Mouse (Mus musculus) ES-Bruce4 (cell line): ENCODE data around the gene Shb. TPM values are rescaled to one million over a fixed set of nuclear protein-coding genes. Genes with fewer than 3 reads are reported as not detected.

Experiments
- H3K27ac ChIP-seq: 2 replicates; pipeline ENCODE4 v1.5.1; 2012; ENCODE audit warnings: low read length, inconsistent platforms; ENCODE audit not compliant: insufficient read depth
- H3K27me3 ChIP-seq: 2 replicates; pipeline ENCODE4 v1.6.1; 2012; ENCODE audit warnings: mild to moderate bottlenecking, low read length, inconsistent platforms; ENCODE audit not compliant: control insufficient read depth, poor library complexity, insufficient read depth, severe bottlenecking
- H3K36me3 ChIP-seq: 2 replicates; pipeline ENCODE4 v1.6.1; 2012; ENCODE audit warnings: inconsistent platforms, mild to moderate bottlenecking, low read length, moderate library complexity; ENCODE audit not compliant: control insufficient read depth, poor library complexity, insufficient read depth, severe bottlenecking
- H3K4me1 ChIP-seq: one replicate; pipeline ENCODE4 v1.8.1; 2011; ENCODE audit warnings: low read length; ENCODE audit not compliant: control insufficient read depth, insufficient read depth
- H3K4me3 ChIP-seq: 2 replicates; pipeline ENCODE4 v1.5.1; 2011; ENCODE audit warnings: low read depth, mild to moderate bottlenecking, low read length
- H3K9ac ChIP-seq: 2 replicates; pipeline ENCODE4 v1.6.1; 2012; ENCODE audit warnings: low read depth, mild to moderate bottlenecking, inconsistent platforms; ENCODE audit not compliant: poor library complexity, severe bottlenecking
- H3K9me3 ChIP-seq: replicated peaks from 2 replicates; pipeline ENCODE4 v1.6.1; 2012; ENCODE audit warnings: mild to moderate bottlenecking, low read length, inconsistent platforms; ENCODE audit not compliant: control insufficient read depth, poor library complexity, insufficient read depth, severe bottlenecking
- CTCF ChIP-seq: IDR thresholded peaks from one replicate; pipeline ENCODE4 v1.8.1; 2011; ENCODE audit warnings: low read depth, low read length
- EP300 ChIP-seq: IDR thresholded peaks from 2 replicates; pipeline ENCODE4 v1.6.1; 2011; ENCODE audit warnings: low read depth, low read length; ENCODE audit not compliant: insufficient read depth
- POLR2A ChIP-seq: IDR thresholded peaks from one replicate; pipeline ENCODE4 v1.8.1; 2011; ENCODE audit warnings: low read length; ENCODE audit not compliant: insufficient read depth
- polyA plus RNA-seq: library from polyadenylated mRNA; stranded (reverse); fragments of >200 nt; gene quantifications from 2 replicates; pipeline ENCODE4 v1.2.4, GENCODE M21; 2011; ENCODE audit warnings: low read depth; ENCODE audit not compliant: missing spikeins, insufficient read depth, insufficient read length

Gene Shb
- polyA plus RNA-seq, 1 experiment, result 27.4 TPM

- Histone ChIP-seq H3K4me1 (no peaks in the 10 kb centered on the region), H3K27me3 (no peaks in the 10 kb centered on the region), H3K4me3 (no peak overlapping the region), H3K36me3 (no peaks in the 10 kb centered on the region), H3K27ac (no peak overlapping the region), H3K9me3 (no peaks in the 10 kb centered on the region), H3K9ac (no peak overlapping the region)
- TF ChIP-seq EP300, result no peak
- TF ChIP-seq CTCF, result no peak
- no peak for TF ChIP-seq POLR2A
Measured at GRCm38 (mm10) chr4:45445235-45445634, 87.0 kb downstream of the Shb start.

- no peaks in the 10 kb centered on the region for H3K27me3 ChIP-seq
- no peaks in the 10 kb centered on the region for H3K4me1 ChIP-seq
- H3K9ac ChIP-seq, result no peak overlapping the region
- H3K9me3 ChIP-seq, result no peaks in the 10 kb centered on the region
- no peak overlapping the region for H3K4me3 ChIP-seq
- TF ChIP-seq POLR2A (no peak), CTCF (no peak), EP300 (no peak)
- H3K27ac ChIP-seq, result no peak overlapping the region
- no peaks in the 10 kb centered on the region for H3K36me3 ChIP-seq
Measured at GRCm38 (mm10) chr4:45444813-45445212, 87.5 kb downstream of the Shb start.

GRCm38 (mm10) chr4:45443652-45444051 lies 88.6 kb downstream of the Shb start:
- TF ChIP-seq CTCF, result no peak
- no peak for TF ChIP-seq EP300
- no peak for TF ChIP-seq POLR2A
- no peak overlapping the region for H3K4me3 ChIP-seq
- no peaks in the 10 kb centered on the region for H3K27me3 ChIP-seq
- no peaks in the 10 kb centered on the region for H3K4me1 ChIP-seq
- H3K36me3 ChIP-seq, result no peaks in the 10 kb centered on the region
- no peak overlapping the region for H3K27ac ChIP-seq
- H3K9ac ChIP-seq, result no peak overlapping the region
- H3K9me3 ChIP-seq, result no peaks in the 10 kb centered on the region

GRCm38 (mm10) chr4:45442237-45442636 lies 90.0 kb downstream of the Shb start:
- Histone ChIP-seq H3K9me3 (no peaks in the 10 kb centered on the region), H3K36me3 (no peaks in the 10 kb centered on the region), H3K27ac (no peak overlapping the region), H3K27me3 (no peaks in the 10 kb centered on the region), H3K4me1 (no peaks in the 10 kb centered on the region), H3K4me3 (no peak overlapping the region), H3K9ac (no peak overlapping the region)
- TF ChIP-seq POLR2A (no peak), CTCF (no peak), EP300 (no peak)

- H3K27me3 ChIP-seq, result no peaks in the 10 kb centered on the region
- no peaks in the 10 kb centered on the region for H3K9me3 ChIP-seq
- no peak overlapping the region for H3K4me3 ChIP-seq
- no peaks in the 10 kb centered on the region for H3K4me1 ChIP-seq
- H3K27ac ChIP-seq, result no peak overlapping the region
- no peaks in the 10 kb centered on the region for H3K36me3 ChIP-seq
- H3K9ac ChIP-seq, result no peak overlapping the region
- TF ChIP-seq CTCF (no peak), POLR2A (no peak), EP300 (no peak)
Measured at GRCm38 (mm10) chr4:45441778-45442177, 90.5 kb downstream of the Shb start.

GRCm38 (mm10) chr4:45439281-45439680 lies 93.0 kb downstream of the Shb start:
- H3K4me3 ChIP-seq, result no peak overlapping the region
- no peaks in the 10 kb centered on the region for H3K36me3 ChIP-seq
- no peaks in the 10 kb centered on the region for H3K4me1 ChIP-seq
- H3K27ac ChIP-seq, result no peak overlapping the region
- H3K9me3 ChIP-seq, result no peaks in the 10 kb centered on the region
- H3K9ac ChIP-seq, result no peak overlapping the region
- H3K27me3 ChIP-seq, result no peaks in the 10 kb centered on the region
- TF ChIP-seq POLR2A, result no peak
- no peak for TF ChIP-seq CTCF
- TF ChIP-seq EP300, result no peak
